Mouse (Mus musculus): Measurements from ENCODE around the gene Ooep. TPM values are rescaled to one million over a fixed set of nuclear protein-coding genes. Genes with fewer than 3 reads are reported as not detected.
A peak's percentile ranks its signal among the peaks of the same experiment; 100 is the strongest.
"Not testable (repeated sequence)": the region's sequence is repeated elsewhere in the genome, so short reads cannot be mapped to it uniquely, and the experiment has no call there.

The Ooep gene
- total RNA-seq, 2 experiments from 2014 or later = not detected

GRCm38 (mm10) chr9:78368671-78369293 lies 9.7 kb downstream of the Ooep start:
- no peak for DNase-seq (ENCODE audit: low spot score in 2 of 2)

- not testable (repeated sequence) for DNase-seq (ENCODE audit: low spot score in 2 of 2)
Observed at GRCm38 (mm10) chr9:78367959-78368358, 10.6 kb downstream of the Ooep start, which contains the start of gene Dppa5a. Dppa5a (minus strand) TSS chr9:78368177.

GRCm38 (mm10) chr9:78365850-78366544 lies 12.5 kb downstream of the Ooep start:
- DNase-seq (ENCODE audit: low spot score in 2 of 2) = no peak

- DNase-seq (ENCODE audit: low spot score in 2 of 2) = no peak
Observed at GRCm38 (mm10) chr9:78364701-78365100, 13.8 kb downstream of the Ooep start.

- no peak for DNase-seq (ENCODE audit: low spot score in 2 of 2)
Observed at GRCm38 (mm10) chr9:78363374-78363773, 15.2 kb downstream of the Ooep start.

- DNase-seq (ENCODE audit: low spot score in 2 of 2) = no peak
Observed at GRCm38 (mm10) chr9:78360484-78360872, 18.0 kb downstream of the Ooep start.

GRCm38 (mm10) chr9:78359750-78360483 lies 18.6 kb downstream of the Ooep start:
- DNase-seq (ENCODE audit: low spot score in 2 of 2) = no peak

- peak; percentile 53 to 68 for DNase-seq (ENCODE audit: low spot score in 2 of 2)
Observed at GRCm38 (mm10) chr9:78358053-78358452, 20.5 kb downstream of the Ooep start.

GRCm38 (mm10) chr9:78355611-78356010 lies 22.9 kb downstream of the Ooep start, which contains the start of gene Gsta2:
Gsta2 (minus strand) TSS chr9:78355788.
- no peak for DNase-seq (ENCODE audit: low spot score in 2 of 2)

- DNase-seq (ENCODE audit: low spot score in 2 of 2) = no peak
Observed at GRCm38 (mm10) chr9:78354665-78355578, 23.6 kb downstream of the Ooep start.

GRCm38 (mm10) chr9:78351504-78352220 lies 26.9 kb downstream of the Ooep start:
- DNase-seq (ENCODE audit: low spot score in 2 of 2) = no peak

- not testable (repeated sequence) for DNase-seq (ENCODE audit: low spot score in 2 of 2)
Observed at GRCm38 (mm10) chr9:78350007-78350406, 28.5 kb downstream of the Ooep start.

GRCm38 (mm10) chr9:78349141-78349540 lies 29.4 kb downstream of the Ooep start:
- DNase-seq (ENCODE audit: low spot score in 2 of 2) = not testable (repeated sequence)

GRCm38 (mm10) chr9:78348206-78349004 lies 30.1 kb downstream of the Ooep start:
- DNase-seq (ENCODE audit: low spot score in 2 of 2) = peak in 1 of 2 experiments; percentile 38

GRCm38 (mm10) chr9:78347004-78347403 lies 31.5 kb downstream of the Ooep start:
- DNase-seq (ENCODE audit: low spot score in 2 of 2) = no peak

- not testable (repeated sequence) for DNase-seq (ENCODE audit: low spot score in 2 of 2)
Observed at GRCm38 (mm10) chr9:78345235-78345634, 33.3 kb downstream of the Ooep start.

- not testable (repeated sequence) for DNase-seq (ENCODE audit: low spot score in 2 of 2)
Observed at GRCm38 (mm10) chr9:78343055-78343454, 35.5 kb downstream of the Ooep start.

- not testable (repeated sequence) for DNase-seq (ENCODE audit: low spot score in 2 of 2)
Observed at GRCm38 (mm10) chr9:78342494-78342893, 36.0 kb downstream of the Ooep start.

GRCm38 (mm10) chr9:78340324-78340723 lies 38.2 kb downstream of the Ooep start:
- peak; percentile 55 to 57 for DNase-seq (ENCODE audit: low spot score in 2 of 2)

Data from adrenal gland, adult 18-20 months (tissue).